Mouse (Mus musculus) CH12F3 (cell line): ENCODE results near the gene Rgs2.

Experiments used
- in situ Hi-C: fragments of 300-500 bp; cut with MboI; formaldehyde crosslinking; loops from 2 replicates; pipeline ENCODE4 v1.14.3; 2020; ENCODE audit warnings: low sequenced_read_pairs

Rgs2 gene

DNA sequence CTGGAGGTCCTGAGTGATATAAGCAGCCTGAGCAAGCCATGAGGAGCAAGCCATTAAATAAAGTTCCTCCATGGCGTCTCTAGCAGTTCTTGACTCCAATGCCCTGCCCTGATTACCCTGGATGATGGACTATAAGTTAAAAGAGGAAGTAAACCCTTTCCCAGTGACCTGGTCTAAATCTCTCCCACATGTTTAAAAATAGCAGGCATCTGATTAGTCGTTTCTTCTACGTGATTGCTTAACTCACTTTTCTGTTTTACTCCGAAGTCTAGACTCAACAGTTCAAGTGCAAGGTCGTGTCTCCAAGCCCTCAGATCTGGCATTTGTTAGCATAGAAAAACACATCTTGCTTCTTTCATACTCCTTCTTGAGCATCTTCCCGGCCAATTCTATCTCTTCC is 15.2 kb downstream of the Rgs2 start:
- in situ Hi-C loops: no loop called here

DNA sequence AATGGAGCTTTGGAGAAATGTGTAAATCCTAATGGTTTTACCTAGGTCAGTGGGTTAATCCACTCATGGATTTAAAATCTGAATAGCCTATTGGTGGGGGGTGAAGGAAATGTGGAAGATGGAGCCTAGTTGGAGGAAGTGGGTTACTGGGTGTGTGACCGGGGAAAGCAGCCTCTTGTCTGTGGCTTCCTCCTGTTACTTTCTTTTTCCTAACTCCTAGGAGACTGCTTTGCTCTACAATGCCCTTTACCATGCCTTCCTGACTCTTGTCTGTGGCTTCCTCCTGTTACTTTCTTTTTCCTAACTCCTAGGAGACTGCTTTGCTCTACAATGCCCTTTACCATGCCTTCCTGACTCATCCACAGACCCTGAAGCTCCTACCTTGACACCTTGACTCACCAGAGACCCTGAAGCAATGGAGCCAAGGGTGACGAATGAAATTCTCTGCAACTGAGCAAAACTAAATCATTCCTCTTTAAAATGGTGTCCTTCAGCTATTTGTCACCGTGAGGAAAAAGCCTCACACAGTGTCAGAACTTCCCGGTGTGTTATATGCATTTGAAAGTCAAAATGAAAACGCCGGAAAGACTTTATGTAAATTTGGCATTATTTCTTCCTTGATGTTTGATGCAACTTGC is 18.9 kb downstream of the Rgs2 start:
- in situ Hi-C loops: no loop called here

GRCm38 (mm10) chr1:143982765-143983312 is 21.1 kb downstream of the Rgs2 start:
- in situ Hi-C loops: no loop called here

DNA sequence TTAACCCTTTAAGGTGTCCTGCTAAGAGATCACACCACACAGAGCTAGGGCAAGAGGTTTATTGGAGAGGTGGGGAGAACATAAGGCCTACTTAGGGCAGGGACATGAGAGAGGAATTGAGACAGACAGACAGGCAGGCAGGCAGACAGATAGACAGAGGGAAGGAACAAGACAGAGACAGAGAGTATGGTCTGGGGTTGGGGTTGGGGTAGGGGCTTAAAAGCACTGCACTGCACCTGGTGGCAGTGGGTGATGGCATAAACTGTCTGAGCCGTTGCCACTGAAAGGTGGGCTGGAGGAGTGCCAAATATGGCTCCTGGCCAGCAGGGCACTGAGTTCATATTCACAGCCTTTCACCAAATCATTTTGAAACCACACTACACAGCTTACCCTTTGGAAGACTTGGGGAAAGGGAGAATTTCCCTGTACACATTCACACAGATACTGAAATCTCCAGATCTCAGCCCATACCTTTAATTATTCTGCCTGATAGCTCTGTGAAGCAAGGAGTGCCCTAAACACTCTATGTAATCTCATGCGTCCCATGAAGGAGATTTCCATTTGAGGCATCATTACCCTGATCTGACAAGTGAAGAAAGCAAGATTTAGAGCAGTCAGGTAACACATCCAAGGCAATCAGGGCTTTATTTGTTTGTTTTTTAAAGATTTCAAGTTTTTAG is 21.7 kb downstream of the Rgs2 start:
- in situ Hi-C loops: no loop called here

GRCm38 (mm10) chr1:143980811-143981210 is 23.1 kb downstream of the Rgs2 start:
- in situ Hi-C loops: no loop called here

GRCm38 (mm10) chr1:143974637-143975036 is 29.3 kb downstream of the Rgs2 start:
- in situ Hi-C loops: no loop called here

DNA sequence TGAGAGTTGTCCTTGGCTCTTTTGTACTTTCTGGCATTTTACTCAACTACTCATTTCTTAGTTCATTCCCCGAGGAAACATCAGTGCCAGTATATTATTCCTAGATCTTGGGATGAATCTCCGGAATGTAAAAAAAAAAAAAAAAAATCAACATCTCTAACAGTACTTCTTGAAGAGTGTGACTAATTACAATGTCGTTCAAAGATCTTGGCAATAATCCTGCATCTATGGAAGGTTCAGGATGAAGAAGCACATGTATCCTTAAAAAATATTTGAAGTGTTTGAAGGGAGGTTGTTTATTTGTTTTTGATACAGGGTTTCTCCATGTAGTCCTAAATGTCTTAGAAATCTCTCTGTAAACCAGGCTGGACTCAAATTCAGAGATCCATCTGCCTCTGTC is 41.7 kb downstream of the Rgs2 start:
- in situ Hi-C loops: no loop called here

GRCm38 (mm10) chr1:143960340-143960739 is 43.6 kb downstream of the Rgs2 start:
- in situ Hi-C loops: no loop called here

DNA sequence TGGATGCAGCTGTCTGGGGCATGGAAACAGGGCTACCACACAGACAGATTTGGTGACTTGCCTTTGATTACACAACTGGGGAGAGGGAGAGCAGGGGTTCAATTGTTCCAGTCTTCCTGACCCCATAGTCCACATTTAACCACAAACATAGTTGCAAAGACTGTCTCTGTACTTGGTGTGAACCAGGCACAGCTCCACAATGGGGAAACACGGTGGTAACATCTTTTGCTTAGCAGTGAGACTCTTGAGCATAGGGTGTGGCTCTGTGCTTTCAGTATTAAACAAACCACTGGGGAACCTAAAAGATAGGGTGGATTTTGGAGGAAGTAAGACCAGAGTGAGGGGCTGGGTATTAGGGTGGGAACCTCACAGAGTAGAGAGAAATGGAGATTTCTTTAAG is 47.9 kb downstream of the Rgs2 start:
- in situ Hi-C loops: no loop called here

- in situ Hi-C loops: no loop called here
Observed at GRCm38 (mm10) chr1:143952841-143953240, 51.1 kb downstream of the Rgs2 start.
